Mouse (Mus musculus) G1E (cell line): ENCODE measurements around the gene Ndufb4.

Source experiments
- CTCF ChIP-seq: IDR thresholded peaks from 2 replicates; pipeline ENCODE4 v1.5.1; 2012; ENCODE audit warnings: low read depth, low read length, inconsistent platforms, mixed read lengths
- GATA1 ChIP-seq: IDR thresholded peaks from 2 replicates; pipeline ENCODE4 v1.6.1; 2012; ENCODE audit warnings: borderline replicate concordance, low read length, inconsistent platforms, mixed read lengths
- POLR2AphosphoS5 ChIP-seq: IDR thresholded peaks from 2 replicates; pipeline ENCODE4 v1.6.1; 2012; ENCODE audit warnings: low read depth, low read length, inconsistent platforms; ENCODE audit not compliant: insufficient replicate concordance

GRCm38 (mm10) chr16:37656796-37657195 lies 2.5 kb upstream of the Ndufb4 start:
- TF ChIP-seq CTCF (no peak), GATA1 (no peak), POLR2AphosphoS5 (no peak)
